ENCODE assay signal across 8 mouse cellular contexts in genomic region chr2:180273394-180274244, GRCm38 (mm10). TPM values are rescaled to one million over a fixed set of nuclear protein-coding genes. Genes with fewer than 3 reads are reported as not detected.
DNase-seq lines count a peak whose midpoint lies in the region; ATAC-seq and TF ChIP-seq lines count a peak whose summit lies in the region.

Gene Cables2, minus strand, starts transcription at chr2:180273496.

- ATAC-seq in G1E (ENCODE audit: extremely low read depth, insufficient number of reproducible peaks, low FRiP score, poor library complexity, severe bottlenecking), result peak; percentile 97
- peak; percentile 97 for ATAC-seq in forebrain, embryonic 16.5 days
- ATAC-seq in lung, embryonic 14.5 days (ENCODE audit: insufficient read depth), result peak; percentile 89

- peaks cover 66% of the 10 kb centered on the region for H3K4me1 ChIP-seq in G1E (ENCODE audit: insufficient read depth, low read depth, low read length)
- H3K4me1 ChIP-seq in forebrain, embryonic 16.5 days (replicated peaks; ENCODE audit: control insufficient read depth, insufficient read depth, low read length), result peaks cover 28% of the 10 kb centered on the region
- peaks cover 22% of the 10 kb centered on the region for H3K4me1 ChIP-seq in lung, embryonic 14.5 days (ENCODE audit: insufficient read depth)
- H3K4me1 ChIP-seq in olfactory bulb, adult 2 months (ENCODE audit: control insufficient read depth, insufficient read depth, low read length), result peaks cover 21% of the 10 kb centered on the region
- H3K4me1 ChIP-seq in thymus, adult 2 months (replicated peaks; ENCODE audit: control insufficient read depth, insufficient read depth, low read length), result peaks cover 31% of the 10 kb centered on the region

- H3K36me3 ChIP-seq in G1E (replicated peaks), result peaks cover 36% of the 10 kb centered on the region
- H3K36me3 ChIP-seq in forebrain, embryonic 16.5 days (ENCODE audit: control insufficient read depth, insufficient read depth), result no peaks in the 10 kb centered on the region
- peaks cover 17% of the 10 kb centered on the region for H3K36me3 ChIP-seq in lung, embryonic 14.5 days (ENCODE audit: insufficient read depth)
- H3K36me3 ChIP-seq in thymus, adult 2 months (ENCODE audit: control insufficient read depth, insufficient read depth, low read length), result no peaks in the 10 kb centered on the region

- H3K9ac ChIP-seq in forebrain, embryonic 16.5 days (replicated peaks; ENCODE audit: low read depth, low read length), result peak within 1 kb of the TSS; percentile 87
- H3K9ac ChIP-seq in lung, embryonic 14.5 days, result peak within 1 kb of the TSS; percentile 87

- H3K27ac ChIP-seq in forebrain, embryonic 16.5 days (ENCODE audit: low read length), result peak within 1 kb of the TSS; percentile 52; the same call in 1 of the 2 replicates
- peak within 1 kb of the TSS; percentile 83 for H3K27ac ChIP-seq in layer of hippocampus, adult 2 months
- H3K27ac ChIP-seq in lung, embryonic 14.5 days (ENCODE audit: low read depth), result peak within 1 kb of the TSS; percentile 72
- no peak within 1 kb of the TSS for H3K27ac ChIP-seq in olfactory bulb, adult 2 months (ENCODE audit: insufficient read depth, low read depth, low read length)
- no peak within 1 kb of the TSS for H3K27ac ChIP-seq in thymus, adult 2 months (ENCODE audit: control insufficient read depth, insufficient read depth, low read length)

- 7% methylated on average over 66 of the region's 68 CpGs for WGBS in forebrain, embryonic 16.5 days
- 5% methylated on average over 68 of the region's 68 CpGs for WGBS in lung, embryonic 14.5 days
- 7% methylated on average over 68 of the region's 68 CpGs for WGBS in olfactory bulb, adult 2 months
- 5% methylated on average over 68 of the region's 68 CpGs for WGBS in thymus, adult 2 months

- intact Hi-C loops in heart, postnatal 36 days (cut with DNase I), result loop anchor here (2.0 to 10.0 kb wide), 3 partner anchors 15 to 431 kb away; partner anchors contain the start of genes Dido1 and Taf4

- peak within 1 kb of the TSS; percentile 82 for H3K4me3 ChIP-seq in G1E (ENCODE audit: low read depth, low read length)
- H3K4me3 ChIP-seq in forebrain, embryonic 16.5 days (replicated peaks; ENCODE audit: low read length), result peak within 1 kb of the TSS; percentile 87
- peak within 1 kb of the TSS; percentile 86 for H3K4me3 ChIP-seq in layer of hippocampus, adult 2 months
- peak within 1 kb of the TSS; percentile 85 for H3K4me3 ChIP-seq in lung, embryonic 14.5 days (ENCODE audit: low read depth, low read length)
- H3K4me3 ChIP-seq in olfactory bulb, adult 2 months (ENCODE audit: insufficient read depth, low read depth, low read length), result peak within 1 kb of the TSS; percentile 80
- peak within 1 kb of the TSS; percentile 58 for H3K4me3 ChIP-seq in thymus, adult 2 months (ENCODE audit: control insufficient read depth, insufficient read depth, low read length)

- no peak for TF ChIP-seq CTCF in G1E (IDR thresholded peaks at IDR 0.05; ENCODE audit: low read depth, low read length)
- TF ChIP-seq CTCF in layer of hippocampus, adult 2 months (conservative IDR thresholded peaks at IDR 0.05), result no peak
- no peak for TF ChIP-seq CTCF in lung, embryonic 14.5 days (IDR thresholded peaks at IDR 0.05; ENCODE audit: low read depth)
- no peak for TF ChIP-seq CTCF in olfactory bulb, adult 2 months (IDR thresholded peaks at IDR 0.05; ENCODE audit: insufficient read depth, low read depth, low read length)
- 0 out of 2 replicates have a peak, but pooled peaks have one; percentile 55 for TF ChIP-seq CTCF in thymus, adult 2 months (IDR thresholded peaks at IDR 0.05; ENCODE audit: borderline replicate concordance, control insufficient read depth, extremely low read depth, insufficient read depth, low read length, poor library complexity)

- H3K27me3 ChIP-seq in G1E (ENCODE audit: insufficient read depth, low read length), result peaks cover 33% of the 10 kb centered on the region
- peaks cover 3% of the 10 kb centered on the region; the same call in 1 of the 2 replicates for H3K27me3 ChIP-seq in forebrain, embryonic 16.5 days (replicated peaks; ENCODE audit: control insufficient read depth, insufficient read depth, low read length)
- no peaks in the 10 kb centered on the region for H3K27me3 ChIP-seq in lung, embryonic 14.5 days (ENCODE audit: insufficient read depth, low read length)
- no peaks in the 10 kb centered on the region for H3K27me3 ChIP-seq in thymus, adult 2 months (ENCODE audit: control insufficient read depth, insufficient read depth, low read length)

- no peaks in the 10 kb centered on the region for H3K9me3 ChIP-seq in G1E (replicated peaks)
- H3K9me3 ChIP-seq in forebrain, embryonic 16.5 days (ENCODE audit: control insufficient read depth, low read length), result no peaks in the 10 kb centered on the region
- no peaks in the 10 kb centered on the region for H3K9me3 ChIP-seq in lung, embryonic 14.5 days (ENCODE audit: low read depth, low read length)

- DNase-seq in G1E (ENCODE audit: low spot score), result peak; percentile 93
- DNase-seq in cerebellum, adult 18-20 months, result peak; percentile 94 to 96
- DNase-seq in heart, postnatal 36 days, result peak; percentile 88
- DNase-seq in layer of hippocampus, adult 2 months (ENCODE audit: low spot score in 2 of 2), result peak; percentile 85 to 93
- DNase-seq in lung, embryonic 14.5 days, result peak; percentile 99
- DNase-seq in thymus, adult 2 months, result peak; percentile 90

- peak; percentile 54; the same call in 1 of the 2 replicates for TF ChIP-seq POLR2A in olfactory bulb, adult 2 months (IDR thresholded peaks at IDR 0.05; ENCODE audit: insufficient read depth, low read depth, low read length)
- peak; percentile 50; the same call in 1 of the 2 replicates for TF ChIP-seq POLR2A in thymus, adult 2 months (IDR thresholded peaks at IDR 0.05; ENCODE audit: control insufficient read depth, extremely low read depth, insufficient read depth, low read length, poor library complexity)

- H3K4me2 ChIP-seq in forebrain, embryonic 16.5 days (ENCODE audit: low read length), result peak within 1 kb of the TSS; percentile 84
- peak within 1 kb of the TSS; percentile 96 for H3K4me2 ChIP-seq in lung, embryonic 14.5 days

RNA-seq across cellular contexts. Expression of gene Cables2, which starts in this region (rescaled TPM):
- 8.7 and 12.1 TPM in 2 replicates for total RNA-seq in G1E (2014; fragmentation: Nextera tagmentation)
- 9.7 and 10.9 TPM in 2 replicates for total RNA-seq in G1E (2017)
- 14.5 and 23.6 TPM in 2 replicates for polyA plus RNA-seq in G1E (2012)
- polyA plus RNA-seq in forebrain, embryonic 16.5 days (2015; fragmentation: Nextera tagmentation; extraction: Ambion mirVana), result 16.1 and 18.5 TPM in 2 replicates
- 10 to 100 TPM; 11.2 to 13.5 TPM for total RNA-seq in heart, postnatal 36 days (2021)
- 10 to 100 TPM; 31.6 to 37.5 TPM for total RNA-seq in layer of hippocampus, adult 2 months (2021)
- 24.0 and 25.6 TPM in 2 replicates for polyA plus RNA-seq in lung, embryonic 14.5 days (2014; fragmentation: Nextera tagmentation; extraction: Ambion mirVana)
- polyA plus RNA-seq in olfactory bulb, adult 2 months (2012; ENCODE audit: insufficient read depth, insufficient read length, low replicate concordance, missing spikeins), result not detected in 2 replicates
- polyA plus RNA-seq in thymus, adult 2 months (2012; rRNA removed), result 25.7 and 27.3 TPM in 2 replicates

Comparison
In these comparisons a context has a peak if more than half of its experiments do, and no peak if none do; other contexts are left out.
1. H3K27ac ChIP-seq: peak in forebrain, embryonic 16.5 days (single experiment), layer of hippocampus, adult 2 months (single experiment) and lung, embryonic 14.5 days (single experiment); none in olfactory bulb, adult 2 months (single experiment) and thymus, adult 2 months (single experiment).
2. Peak in every context shown above with its lines, with median percentiles within 50 percentile points of each other: ATAC-seq, DNase-seq and H3K4me3 ChIP-seq.